Mouse (Mus musculus) olfactory bulb, adult 2 months (tissue): ENCODE measurements around the gene Tbc1d9b.

Experiments
- CTCF ChIP-seq: fragments of 200-500 bp; IDR thresholded peaks from 2 replicates; pipeline ENCODE4 v1.5.1; 2012; ENCODE audit warnings: low read depth, mild to moderate bottlenecking, low read length, moderate library complexity; ENCODE audit not compliant: insufficient read depth
- POLR2A ChIP-seq: fragments of 200-500 bp; IDR thresholded peaks from 2 replicates; pipeline ENCODE4 v1.6.1; 2012; ENCODE audit warnings: mild to moderate bottlenecking, low read depth, low read length, moderate library complexity; ENCODE audit not compliant: insufficient read depth

DNA sequence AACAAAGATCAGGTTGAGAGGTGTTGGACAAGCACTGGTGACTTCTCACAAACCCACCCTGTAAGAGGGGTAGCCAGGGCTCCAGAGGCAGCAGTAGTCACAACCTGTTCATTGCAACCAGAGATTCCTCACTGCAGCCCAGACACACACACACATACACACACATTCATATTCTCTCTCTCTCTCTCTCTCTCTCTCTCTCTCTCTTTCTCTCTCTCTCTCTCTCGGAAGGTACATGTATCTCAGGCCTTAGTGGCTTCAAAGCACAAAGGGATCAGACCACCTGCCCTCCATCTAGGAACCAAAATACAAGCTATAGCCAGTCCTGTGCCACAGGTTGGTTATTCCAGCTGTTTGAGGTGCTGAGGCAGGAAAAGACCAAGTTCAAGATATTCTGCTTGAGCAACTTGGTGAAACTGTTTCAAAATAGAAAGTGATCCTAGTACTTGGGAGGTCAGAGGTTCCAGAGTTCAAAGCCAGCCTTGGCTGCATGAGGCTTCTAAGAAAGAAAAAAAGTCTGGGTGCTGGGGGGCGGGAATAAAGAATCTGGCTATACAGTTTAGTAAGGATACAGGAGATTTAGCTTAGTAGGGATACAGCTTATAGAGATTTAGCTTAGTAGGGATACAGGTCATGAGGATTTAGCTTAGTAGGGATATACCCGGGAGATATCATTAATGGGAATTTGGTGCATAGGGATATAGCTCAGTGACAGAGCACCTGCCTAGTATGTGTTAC is 80.3 kb downstream of the Tbc1d9b start:
- TF ChIP-seq CTCF (no peak), POLR2A (no peak)
